Mouse (Mus musculus) midbrain, embryonic 15.5 days (tissue): ENCODE measurements around the gene Cygb. TPM values are rescaled to one million over a fixed set of nuclear protein-coding genes. Genes with fewer than 3 reads are reported as not detected.

Experiments
- ATAC-seq: fragments of 200-750 bp; cut with Nextera tagmentation; replicated peaks from 2 replicates; pipeline ENCODE4 v1.8.0; 2017; ENCODE audit warnings: moderate TSS enrichment
- H3K27ac ChIP-seq: fragments of 300-500 bp; sonication (generic); 2 replicates; pipeline ENCODE4 v1.5.1; 2015; ENCODE audit warnings: mild to moderate bottlenecking, inconsistent platforms
- H3K27me3 ChIP-seq: fragments of 300-500 bp; sonication (generic); replicated peaks from 2 replicates; pipeline ENCODE4 v1.6.1; 2015; ENCODE audit warnings: inconsistent platforms
- H3K36me3 ChIP-seq: fragments of 300-500 bp; sonication (generic); replicated peaks from 2 replicates; pipeline ENCODE4 v1.6.1; 2015; ENCODE audit warnings: inconsistent platforms
- H3K4me1 ChIP-seq: fragments of 300-500 bp; sonication (generic); 2 replicates; pipeline ENCODE4 v1.6.1; 2015; ENCODE audit warnings: inconsistent platforms
- H3K4me2 ChIP-seq: fragments of 300-500 bp; sonication (generic); 2 replicates; pipeline ENCODE4 v1.6.1; 2015; ENCODE audit warnings: inconsistent platforms, mild to moderate bottlenecking, moderate library complexity
- H3K4me3 ChIP-seq: fragments of 300-500 bp; sonication (generic); 2 replicates; pipeline ENCODE4 v1.5.1; 2015; ENCODE audit warnings: mild to moderate bottlenecking, inconsistent platforms
- H3K9ac ChIP-seq: fragments of 300-500 bp; sonication (generic); 2 replicates; pipeline ENCODE4 v1.6.1; 2015; ENCODE audit warnings: mild to moderate bottlenecking, inconsistent platforms
- H3K9me3 ChIP-seq: fragments of 300-500 bp; sonication (generic); 2 replicates; pipeline ENCODE4 v1.6.1; 2016; ENCODE audit warnings: inconsistent platforms
- WGBS: fragments of 180-500 bp; shearing (Covaris S2); methylation state at CpG from one replicate; pipeline ENCODE4 v1.1.7; 2015; ENCODE audit warnings: mixed read lengths; 5-methylcytosine and 5-hydroxymethylcytosine counted together
- polyA plus RNA-seq: library from polyadenylated mRNA; unstranded; fragments of >200 nt; fragmentation: Nextera tagmentation; extraction: Ambion mirVana; gene quantifications from 2 replicates; pipeline ENCODE4 v1.2.1, GENCODE M21; 2015

Cygb gene
- polyA plus RNA-seq, 1 experiment from 2014 or later = 23.3 TPM

GRCm38 (mm10) chr11:116661291-116661947, 7.3 kb upstream of the Cygb start:
- Histone ChIP-seq H3K27ac (peak overlapping the region; percentile 75), H3K4me1 (peaks cover 62% of the 10 kb centered on the region), H3K36me3 (no peaks in the 10 kb centered on the region), H3K27me3 (no peaks in the 10 kb centered on the region), H3K9me3 (no peaks in the 10 kb centered on the region), H3K4me2 (peak overlapping the region; percentile 30), H3K4me3 (no peak overlapping the region), H3K9ac (peak overlapping the region; percentile 16)
- peak; percentile 55 for ATAC-seq
- 10% methylated on average over 13 of the region's 13 CpGs for WGBS

- Histone ChIP-seq H3K4me1 (peaks cover 64% of the 10 kb centered on the region), H3K4me3 (no peak overlapping the region), H3K27me3 (no peaks in the 10 kb centered on the region), H3K27ac (peak overlapping the region; percentile 75), H3K9me3 (no peaks in the 10 kb centered on the region), H3K9ac (no peak overlapping the region), H3K36me3 (no peaks in the 10 kb centered on the region), H3K4me2 (no peak overlapping the region)
- ATAC-seq = no peak
- WGBS = 68% methylated on average over 9 of the region's 9 CpGs
Measured at GRCm38 (mm10) chr11:116660181-116660580, 6.1 kb upstream of the Cygb start.

- no peak for ATAC-seq
- Histone ChIP-seq H3K4me3 (no peak overlapping the region), H3K9ac (no peak overlapping the region), H3K27me3 (no peaks in the 10 kb centered on the region), H3K4me1 (peaks cover 64% of the 10 kb centered on the region), H3K27ac (no peak overlapping the region), H3K9me3 (no peaks in the 10 kb centered on the region), H3K36me3 (no peaks in the 10 kb centered on the region), H3K4me2 (no peak overlapping the region)
- 87% methylated on average over 15 of the region's 15 CpGs for WGBS
Measured at GRCm38 (mm10) chr11:116659027-116659621, 5.0 kb upstream of the Cygb start.

- Histone ChIP-seq H3K4me2 (no peak overlapping the region; the same call in 1 of the 2 replicates), H3K9me3 (no peaks in the 10 kb centered on the region), H3K36me3 (no peaks in the 10 kb centered on the region), H3K27me3 (no peaks in the 10 kb centered on the region), H3K4me1 (peaks cover 61% of the 10 kb centered on the region), H3K9ac (no peak overlapping the region), H3K27ac (no peak overlapping the region), H3K4me3 (no peak overlapping the region)
- WGBS = 49% methylated on average over 10 of the region's 10 CpGs
- ATAC-seq = no peak
Measured at GRCm38 (mm10) chr11:116658238-116658637, 4.1 kb upstream of the Cygb start.

GRCm38 (mm10) chr11:116657311-116658223, 3.5 kb upstream of the Cygb start:
- peak overlapping the region; percentile 30 for H3K4me3 ChIP-seq
- H3K27ac ChIP-seq = peak overlapping the region; percentile 76
- ATAC-seq = peak; percentile 77
- H3K9me3 ChIP-seq = no peaks in the 10 kb centered on the region
- 12% methylated on average over 22 of the region's 22 CpGs for WGBS
- peaks cover 4% of the 10 kb centered on the region; the same call in 1 of the 2 replicates for H3K27me3 ChIP-seq
- peak overlapping the region; percentile 50 for H3K4me2 ChIP-seq
- no peak overlapping the region for H3K9ac ChIP-seq
- no peaks in the 10 kb centered on the region for H3K36me3 ChIP-seq
- peaks cover 61% of the 10 kb centered on the region for H3K4me1 ChIP-seq

GRCm38 (mm10) chr11:116656348-116657191, 2.5 kb upstream of the Cygb start:
- Histone ChIP-seq H3K4me3 (no peak overlapping the region), H3K4me1 (peaks cover 53% of the 10 kb centered on the region), H3K9ac (no peak overlapping the region), H3K27me3 (peaks cover 4% of the 10 kb centered on the region; the same call in 1 of the 2 replicates), H3K4me2 (no peak overlapping the region), H3K9me3 (no peaks in the 10 kb centered on the region), H3K36me3 (no peaks in the 10 kb centered on the region), H3K27ac (no peak overlapping the region)
- ATAC-seq = no peak
- WGBS = 52% methylated on average over 16 of the region's 16 CpGs

GRCm38 (mm10) chr11:116653709-116654221, 348 bp downstream of the Cygb start:
- H3K4me2 ChIP-seq = peak overlapping the region; percentile 93
- H3K4me3 ChIP-seq = peak overlapping the region; percentile 62
- H3K4me1 ChIP-seq = peaks cover 34% of the 10 kb centered on the region
- peaks cover 4% of the 10 kb centered on the region; the same call in 1 of the 2 replicates for H3K27me3 ChIP-seq
- no peaks in the 10 kb centered on the region for H3K9me3 ChIP-seq
- 2% methylated on average over 46 of the region's 47 CpGs for WGBS
- H3K27ac ChIP-seq = peak overlapping the region; percentile 4; the same call in 1 of the 2 replicates
- peak overlapping the region; percentile 73 for H3K9ac ChIP-seq
- H3K36me3 ChIP-seq = no peaks in the 10 kb centered on the region
- ATAC-seq = 0 out of 2 replicates have a peak, but pooled peaks have one; percentile 41

- peak within 1 kb of the TSS; percentile 4; the same call in 1 of the 2 replicates for H3K27ac ChIP-seq
- H3K4me2 ChIP-seq = peak within 1 kb of the TSS; percentile 93
- peak within 1 kb of the TSS; percentile 73 for H3K9ac ChIP-seq
- no peak for ATAC-seq
- peak within 1 kb of the TSS; percentile 62 for H3K4me3 ChIP-seq
- H3K9me3 ChIP-seq = no peaks in the 10 kb centered on the region
- no peaks in the 10 kb centered on the region for H3K36me3 ChIP-seq
- peaks cover 33% of the 10 kb centered on the region for H3K4me1 ChIP-seq
- 7% methylated on average over 10 of the region's 10 CpGs for WGBS
- H3K27me3 ChIP-seq = peaks cover 4% of the 10 kb centered on the region; the same call in 1 of the 2 replicates
Measured at GRCm38 (mm10) chr11:116653234-116653633, 879 bp downstream of the Cygb start, which contains the start of gene Prcd. Gene Prcd, plus strand, starts transcription at chr11:116653534.

GRCm38 (mm10) chr11:116652330-116653098, 1.6 kb downstream of the Cygb start:
- Histone ChIP-seq H3K27me3 (peaks cover 4% of the 10 kb centered on the region; the same call in 1 of the 2 replicates), H3K4me1 (peaks cover 27% of the 10 kb centered on the region)

GRCm38 (mm10) chr11:116651339-116651738, 2.8 kb downstream of the Cygb start:
- Histone ChIP-seq H3K27ac (no peak overlapping the region), H3K4me2 (no peak overlapping the region), H3K9ac (no peak overlapping the region), H3K36me3 (no peaks in the 10 kb centered on the region), H3K4me3 (no peak overlapping the region), H3K27me3 (peaks cover 4% of the 10 kb centered on the region; the same call in 1 of the 2 replicates), H3K9me3 (no peaks in the 10 kb centered on the region), H3K4me1 (peaks cover 17% of the 10 kb centered on the region)
- 85% methylated on average over 8 of the region's 8 CpGs for WGBS
- no peak for ATAC-seq

More at GRCm38 (mm10) chr11:116652330-116653098, 1.6 kb downstream of the Cygb start:
- Histone ChIP-seq H3K4me2 (peak overlapping the region; percentile 93), H3K9ac (peak overlapping the region; percentile 73; the same call in 1 of the 2 replicates), H3K9me3 (no peaks in the 10 kb centered on the region), H3K36me3 (no peaks in the 10 kb centered on the region), H3K27ac (no peak overlapping the region), H3K4me3 (peak overlapping the region; percentile 62)
- ATAC-seq = no peak
- WGBS = 64% methylated on average over 25 of the region's 25 CpGs
